Mouse (Mus musculus) neural tube, embryonic 13.5 days (tissue): ENCODE results near the gene Hspa12b. TPM values are rescaled to one million over a fixed set of nuclear protein-coding genes. Genes with fewer than 3 reads are reported as not detected.

ENCODE experiments used
- ATAC-seq: fragments of 200-750 bp; cut with Nextera tagmentation; 2 replicates; pipeline ENCODE4 v1.8.0; 2017; ENCODE audit warnings: low read depth, mild to moderate bottlenecking, moderate TSS enrichment, moderate library complexity
- H3K27ac ChIP-seq: fragments of 300-500 bp; sonication (generic); replicated peaks from 2 replicates; pipeline ENCODE4 v1.5.1; 2015; ENCODE audit warnings: moderate library complexity, mild to moderate bottlenecking, inconsistent platforms
- H3K27me3 ChIP-seq: fragments of 300-500 bp; sonication (generic); 2 replicates; pipeline ENCODE4 v1.6.1; 2015; ENCODE audit warnings: mild to moderate bottlenecking, inconsistent platforms
- H3K36me3 ChIP-seq: fragments of 300-500 bp; sonication (generic); 2 replicates; pipeline ENCODE4 v1.6.1; 2015; ENCODE audit warnings: mild to moderate bottlenecking, inconsistent platforms
- H3K4me1 ChIP-seq: fragments of 300-500 bp; sonication (generic); replicated peaks from 2 replicates; pipeline ENCODE4 v1.6.1; 2015; ENCODE audit warnings: inconsistent platforms
- H3K4me2 ChIP-seq: fragments of 300-500 bp; sonication (generic); 2 replicates; pipeline ENCODE4 v1.6.1; 2015; ENCODE audit warnings: inconsistent platforms, mild to moderate bottlenecking, moderate library complexity
- H3K4me3 ChIP-seq: fragments of 300-500 bp; sonication (generic); 2 replicates; pipeline ENCODE4 v1.5.1; 2015; ENCODE audit warnings: mild to moderate bottlenecking, inconsistent platforms
- H3K9ac ChIP-seq: fragments of 300-500 bp; sonication (generic); 2 replicates; pipeline ENCODE4 v1.6.1; 2015; ENCODE audit warnings: moderate library complexity, mild to moderate bottlenecking, inconsistent platforms
- H3K9me3 ChIP-seq: fragments of 300-500 bp; sonication (generic); 2 replicates; pipeline ENCODE4 v1.6.1; 2016; ENCODE audit warnings: inconsistent platforms
- WGBS: fragments of 180-500 bp; shearing (Covaris S2); methylation state at CpG from one replicate; pipeline ENCODE4 v1.1.7; 2015; 5-methylcytosine and 5-hydroxymethylcytosine counted together
- polyA plus RNA-seq: library from polyadenylated mRNA; unstranded; fragments of >200 nt; fragmentation: Nextera tagmentation; extraction: Ambion mirVana; gene quantifications from 2 replicates; pipeline ENCODE4 v1.2.1, GENCODE M21; 2015

Hspa12b gene
- polyA plus RNA-seq, 1 experiment from 2014 or later: 5.1 TPM

DNA sequence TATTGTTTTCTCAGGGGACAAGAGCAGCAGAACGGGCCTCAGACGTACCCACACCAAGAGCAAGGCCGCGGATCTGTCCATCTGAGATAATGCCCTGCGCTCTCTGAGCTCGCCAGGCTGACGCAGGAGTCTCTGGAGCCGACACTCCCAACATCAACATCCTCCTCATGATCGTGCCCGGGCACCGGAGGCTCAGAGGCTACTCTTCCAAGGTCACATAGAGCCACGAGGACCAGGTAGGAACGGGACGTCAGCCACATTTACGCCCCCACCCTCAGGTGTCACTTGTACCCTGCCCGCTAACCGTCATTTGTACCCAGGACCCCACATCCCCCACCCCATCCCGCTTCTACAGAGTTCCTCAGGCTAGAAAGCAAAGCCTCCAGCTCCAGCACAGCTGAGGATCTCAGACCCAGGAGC, 32.4 kb downstream of the Hspa12b start:
- peak overlapping the region; percentile 92 for H3K9ac ChIP-seq
- H3K4me2 ChIP-seq: peak overlapping the region; percentile 95
- H3K4me3 ChIP-seq: peak overlapping the region; percentile 60
- peak overlapping the region; percentile 93 for H3K27ac ChIP-seq
- H3K4me1 ChIP-seq: peaks cover 43% of the 10 kb centered on the region
- no peaks in the 10 kb centered on the region for H3K27me3 ChIP-seq
- peaks cover 6% of the 10 kb centered on the region; the same call in 1 of the 2 replicates for H3K36me3 ChIP-seq
- peak; percentile 60 for ATAC-seq
- H3K9me3 ChIP-seq: no peaks in the 10 kb centered on the region
- WGBS: under 1% methylated on average over 18 of the region's 18 CpGs

DNA sequence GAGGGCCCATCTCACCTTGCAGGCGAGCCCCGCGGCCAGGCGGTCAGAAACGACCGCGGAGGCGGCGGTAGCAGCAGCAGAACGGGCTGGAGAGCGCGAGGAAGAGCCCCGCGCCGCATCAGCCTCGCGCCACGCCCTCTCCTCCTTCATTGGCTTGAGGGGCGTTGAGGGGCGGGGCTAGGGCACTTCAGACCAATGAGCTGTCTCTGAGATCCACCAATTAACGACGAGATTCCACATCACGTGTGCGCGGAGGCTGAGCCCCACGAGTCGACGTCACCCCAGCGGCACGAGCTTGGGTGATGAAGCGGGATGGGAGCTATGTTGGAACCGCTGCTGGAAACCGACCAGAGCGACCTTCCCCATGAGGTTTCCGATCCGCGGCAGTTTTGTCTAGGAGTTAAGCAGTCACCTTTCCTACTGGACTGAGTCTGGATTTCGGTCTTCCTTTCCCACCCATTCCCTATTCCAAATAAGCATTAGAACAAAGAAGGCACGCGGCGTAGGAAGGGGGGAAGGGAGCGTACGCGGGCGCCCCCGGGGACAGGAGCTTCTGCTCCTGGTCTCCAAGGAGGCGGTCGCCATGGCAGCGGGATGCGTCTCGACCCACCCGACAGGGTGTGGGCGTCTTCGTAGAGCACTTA, 33.0 kb downstream of the Hspa12b start, which contains the start of gene 1700037H04Rik:
Gene 1700037H04Rik (minus strand): TSS at position 144 of the 644 bp plus-strand sequence.
- H3K4me1 ChIP-seq: peaks cover 39% of the 10 kb centered on the region
- WGBS: under 1% methylated on average over 54 of the region's 54 CpGs
- ATAC-seq: peak; percentile 97

DNA sequence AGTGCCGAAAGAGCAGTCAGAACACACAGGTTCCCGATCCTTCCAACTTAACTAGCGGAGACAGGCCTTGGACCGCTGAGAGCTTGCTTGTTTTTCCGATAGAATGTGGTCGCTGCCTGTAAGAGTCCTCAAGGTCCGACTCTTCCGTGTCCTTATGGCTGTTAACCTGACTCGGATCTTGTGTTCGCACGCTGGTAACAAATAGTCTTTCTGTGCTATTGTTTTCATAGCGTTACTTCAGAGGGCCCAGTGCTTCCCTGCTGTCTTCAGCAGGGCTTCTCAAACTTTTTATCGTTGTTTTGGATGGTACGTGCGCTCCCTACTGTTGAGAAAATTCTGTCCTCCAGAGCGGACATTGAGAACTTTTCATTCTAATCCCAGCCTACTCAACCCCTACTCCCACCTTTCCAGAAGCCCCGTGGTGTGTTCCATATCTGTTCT, 33.6 kb downstream of the Hspa12b start:
- Histone ChIP-seq H3K4me2 (peak overlapping the region; percentile 67), H3K9ac (peak overlapping the region; percentile 77), H3K4me1 (peaks cover 39% of the 10 kb centered on the region), H3K27ac (peak overlapping the region; percentile 93), H3K4me3 (peak overlapping the region; percentile 60), H3K27me3 (no peaks in the 10 kb centered on the region), H3K9me3 (0 out of 2 replicates have a peak, but pooled peaks cover 8% of the 10 kb centered on the region), H3K36me3 (no peaks in the 10 kb centered on the region)
- under 1% methylated on average over 17 of the region's 17 CpGs for WGBS
- peak; percentile 1 for ATAC-seq

More for the DNA sequence above, 33.0 kb downstream of the Hspa12b start, which contains the start of gene 1700037H04Rik:
- H3K27ac ChIP-seq: peak within 1 kb of the TSS; percentile 93
- peak within 1 kb of the TSS; percentile 60 for H3K4me3 ChIP-seq
- no peaks in the 10 kb centered on the region for H3K27me3 ChIP-seq
- H3K36me3 ChIP-seq: 0 out of 2 replicates have a peak, but pooled peaks cover 1% of the 10 kb centered on the region
- H3K4me2 ChIP-seq: peak within 1 kb of the TSS; percentile 95
- peak within 1 kb of the TSS; percentile 92 for H3K9ac ChIP-seq
- 0 out of 2 replicates have a peak, but pooled peaks cover 4% of the 10 kb centered on the region for H3K9me3 ChIP-seq

DNA sequence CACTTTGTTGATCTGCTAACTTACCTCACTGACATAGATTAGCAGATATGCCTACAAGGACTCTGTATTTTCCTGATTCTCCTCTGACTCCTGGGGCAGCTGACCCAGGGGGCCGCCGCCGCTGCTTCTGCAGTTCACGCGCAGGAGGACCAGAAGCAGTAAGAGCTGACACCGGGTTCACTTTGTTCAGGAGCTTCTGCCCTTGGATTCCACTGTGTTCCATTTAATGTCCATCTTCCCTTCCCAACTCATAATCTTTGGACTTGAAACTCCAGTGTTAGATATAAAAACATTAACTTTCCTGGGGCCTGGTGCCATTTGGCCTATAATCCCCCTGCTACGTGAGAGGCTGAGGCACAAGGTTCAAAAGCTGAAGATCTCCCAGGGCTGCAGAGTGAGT, 36.8 kb downstream of the Hspa12b start:
- 0 out of 2 replicates have a peak, but pooled peaks cover 8% of the 10 kb centered on the region for H3K9me3 ChIP-seq
- H3K4me1 ChIP-seq: peaks cover 13% of the 10 kb centered on the region
- H3K27me3 ChIP-seq: no peaks in the 10 kb centered on the region
- no peak overlapping the region for H3K9ac ChIP-seq
- no peak overlapping the region for H3K27ac ChIP-seq
- no peak overlapping the region for H3K4me2 ChIP-seq
- 85% methylated on average over 7 of the region's 7 CpGs for WGBS
- ATAC-seq: no peak
- no peaks in the 10 kb centered on the region for H3K36me3 ChIP-seq
- H3K4me3 ChIP-seq: no peak overlapping the region

DNA sequence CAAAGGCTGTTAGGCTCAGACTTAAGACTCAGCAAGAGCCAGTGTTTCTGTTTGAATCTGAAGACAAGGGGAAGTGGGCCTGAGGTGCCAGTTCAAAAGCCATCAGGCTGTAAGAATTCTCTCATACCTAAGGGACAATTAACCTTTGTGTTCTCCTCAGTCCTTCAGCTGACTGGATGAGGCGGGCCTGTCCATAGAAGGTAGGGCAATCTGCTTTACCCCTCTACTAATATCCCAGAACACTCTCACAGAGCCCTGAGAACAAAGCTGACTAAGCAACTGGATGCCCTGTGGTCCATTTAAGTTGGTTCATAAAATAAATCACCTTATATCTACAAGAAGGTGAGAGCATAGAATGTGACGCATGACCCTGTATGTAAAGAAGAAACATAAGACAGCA, 39.1 kb downstream of the Hspa12b start:
- H3K9ac ChIP-seq: no peak overlapping the region
- H3K9me3 ChIP-seq: 0 out of 2 replicates have a peak, but pooled peaks cover 8% of the 10 kb centered on the region
- no peak overlapping the region for H3K4me2 ChIP-seq
- no peaks in the 10 kb centered on the region for H3K36me3 ChIP-seq
- H3K27me3 ChIP-seq: peaks cover 13% of the 10 kb centered on the region
- ATAC-seq: no peak
- H3K4me3 ChIP-seq: no peak overlapping the region
- no peak overlapping the region for H3K27ac ChIP-seq
- peaks cover 7% of the 10 kb centered on the region for H3K4me1 ChIP-seq
- 85% methylated on average over 2 of the region's 2 CpGs for WGBS

DNA sequence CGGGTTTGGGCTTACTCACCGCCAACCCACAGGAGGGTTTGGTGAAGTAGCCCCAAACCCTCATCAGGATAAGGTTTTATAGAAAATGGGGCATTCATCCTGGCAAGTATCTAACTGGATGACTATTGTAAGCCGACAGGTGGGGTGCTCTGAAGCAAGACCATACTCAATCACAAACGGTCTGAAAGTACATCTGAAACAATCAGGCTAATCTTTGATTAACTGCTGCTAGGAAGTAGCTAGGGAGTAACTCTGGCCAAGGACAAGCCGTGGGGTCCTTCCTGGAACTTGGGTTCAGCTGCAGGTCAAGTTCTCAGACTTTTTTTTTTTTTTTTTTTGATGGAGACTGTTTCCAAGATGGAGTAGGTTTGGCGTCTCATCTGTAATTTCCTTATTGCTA, 40.9 kb downstream of the Hspa12b start:
- H3K4me3 ChIP-seq: no peak overlapping the region
- H3K27ac ChIP-seq: no peak overlapping the region
- WGBS: 84% methylated on average over 6 of the region's 6 CpGs
- peaks cover 12% of the 10 kb centered on the region for H3K4me1 ChIP-seq
- H3K9me3 ChIP-seq: 0 out of 2 replicates have a peak, but pooled peaks cover 8% of the 10 kb centered on the region
- no peaks in the 10 kb centered on the region for H3K36me3 ChIP-seq
- H3K4me2 ChIP-seq: no peak overlapping the region
- peaks cover 31% of the 10 kb centered on the region for H3K27me3 ChIP-seq
- ATAC-seq: no peak
- no peak overlapping the region for H3K9ac ChIP-seq

DNA sequence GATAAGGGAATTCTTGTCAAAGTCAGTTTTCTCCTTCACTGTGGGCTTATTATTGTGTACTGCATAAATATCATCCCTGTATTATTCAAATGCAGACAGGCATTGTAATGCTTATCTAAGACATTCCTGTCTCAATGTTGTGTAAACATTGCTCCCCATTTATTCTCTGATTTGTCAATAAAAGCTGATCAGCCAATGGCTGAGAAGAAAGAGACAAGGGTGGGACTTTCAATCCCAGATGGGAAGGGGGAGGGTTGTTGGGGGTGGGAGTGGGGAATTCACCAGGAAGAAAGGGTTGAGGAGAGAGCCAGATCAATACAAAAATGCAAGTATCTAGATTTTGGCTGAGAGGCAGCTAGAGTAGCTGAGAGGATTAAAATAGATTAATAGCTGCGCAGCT, 41.8 kb downstream of the Hspa12b start:
- no peak for ATAC-seq
- H3K9ac ChIP-seq: no peak overlapping the region
- H3K36me3 ChIP-seq: no peaks in the 10 kb centered on the region
- H3K4me3 ChIP-seq: no peak overlapping the region
- H3K27ac ChIP-seq: no peak overlapping the region
- 81% methylated on average over 1 of the region's 1 CpGs for WGBS
- H3K4me1 ChIP-seq: peaks cover 17% of the 10 kb centered on the region
- H3K4me2 ChIP-seq: no peak overlapping the region
- 0 out of 2 replicates have a peak, but pooled peaks cover 8% of the 10 kb centered on the region for H3K9me3 ChIP-seq
- peaks cover 39% of the 10 kb centered on the region for H3K27me3 ChIP-seq

DNA sequence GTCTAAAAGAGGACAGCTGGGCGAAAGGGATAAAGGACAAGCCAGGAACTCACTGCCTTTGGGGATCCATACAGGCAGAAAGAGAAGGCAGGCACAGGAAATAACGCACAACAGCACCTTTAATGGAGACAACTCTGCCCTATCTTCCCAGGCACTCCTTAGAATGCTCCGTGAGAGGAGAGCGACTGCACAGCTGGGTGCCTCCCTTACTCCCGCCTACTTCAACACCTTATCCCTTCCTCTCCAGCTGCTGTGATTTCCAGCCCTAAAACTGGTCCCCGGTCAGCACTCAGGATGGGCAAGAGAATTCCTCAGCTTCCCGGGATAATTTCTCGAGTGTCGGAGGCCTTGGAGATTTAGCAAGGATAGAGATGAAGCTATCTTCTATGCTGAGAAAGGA, 43.9 kb downstream of the Hspa12b start:
- no peak for ATAC-seq
- no peaks in the 10 kb centered on the region for H3K9me3 ChIP-seq
- peak overlapping the region; percentile 36; the same call in 1 of the 2 replicates for H3K4me2 ChIP-seq
- no peak overlapping the region for H3K27ac ChIP-seq
- peaks cover 36% of the 10 kb centered on the region for H3K4me1 ChIP-seq
- no peaks in the 10 kb centered on the region for H3K36me3 ChIP-seq
- 16% methylated on average over 9 of the region's 9 CpGs for WGBS
- no peak overlapping the region for H3K9ac ChIP-seq
- H3K4me3 ChIP-seq: peak overlapping the region; percentile 9; the same call in 1 of the 2 replicates
- peaks cover 39% of the 10 kb centered on the region for H3K27me3 ChIP-seq

DNA sequence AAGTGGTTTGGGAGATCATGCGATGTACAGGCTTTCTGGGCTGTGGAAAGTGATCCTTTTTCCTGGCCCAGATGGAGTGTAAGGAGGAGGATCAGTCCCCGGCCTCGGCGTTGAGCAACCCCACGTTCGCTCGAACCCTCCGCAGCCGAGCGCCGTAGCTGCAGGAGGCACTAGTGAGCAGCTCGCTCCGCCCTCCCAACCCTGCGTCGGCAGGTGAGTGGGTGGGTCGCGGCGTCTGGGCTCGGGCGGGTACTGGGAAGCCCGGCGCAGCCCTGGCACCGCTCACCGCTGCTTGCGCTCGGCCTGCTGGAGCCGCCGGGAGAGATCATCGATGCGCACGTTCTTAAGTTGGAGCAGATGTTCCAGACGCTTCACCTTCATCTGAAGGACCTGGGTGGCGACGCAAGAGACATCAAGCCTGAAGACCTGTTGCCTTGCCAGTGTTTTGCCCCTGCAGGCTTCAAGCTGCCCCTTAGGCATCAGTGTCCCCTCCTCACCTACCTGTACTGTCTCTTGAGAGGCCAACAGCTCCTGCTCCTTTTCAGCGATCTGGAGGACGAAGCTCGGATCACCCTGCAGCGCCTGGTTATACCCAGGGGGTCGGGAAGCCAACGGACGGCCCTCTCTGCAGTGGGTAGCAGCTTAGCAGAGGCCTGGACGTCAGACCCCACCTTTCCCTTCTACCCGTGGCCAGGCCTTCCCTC, 44.5 kb downstream of the Hspa12b start:
- peaks cover 42% of the 10 kb centered on the region for H3K4me1 ChIP-seq
- 5% methylated on average over 43 of the region's 43 CpGs for WGBS
- H3K27ac ChIP-seq: no peak overlapping the region
- no peak overlapping the region for H3K9ac ChIP-seq
- H3K36me3 ChIP-seq: no peaks in the 10 kb centered on the region; the same call in 1 of the 2 replicates
- H3K4me3 ChIP-seq: peak overlapping the region; percentile 9; the same call in 1 of the 2 replicates
- no peak for ATAC-seq
- peaks cover 39% of the 10 kb centered on the region for H3K27me3 ChIP-seq
- H3K4me2 ChIP-seq: peak overlapping the region; percentile 36
- no peaks in the 10 kb centered on the region for H3K9me3 ChIP-seq

DNA sequence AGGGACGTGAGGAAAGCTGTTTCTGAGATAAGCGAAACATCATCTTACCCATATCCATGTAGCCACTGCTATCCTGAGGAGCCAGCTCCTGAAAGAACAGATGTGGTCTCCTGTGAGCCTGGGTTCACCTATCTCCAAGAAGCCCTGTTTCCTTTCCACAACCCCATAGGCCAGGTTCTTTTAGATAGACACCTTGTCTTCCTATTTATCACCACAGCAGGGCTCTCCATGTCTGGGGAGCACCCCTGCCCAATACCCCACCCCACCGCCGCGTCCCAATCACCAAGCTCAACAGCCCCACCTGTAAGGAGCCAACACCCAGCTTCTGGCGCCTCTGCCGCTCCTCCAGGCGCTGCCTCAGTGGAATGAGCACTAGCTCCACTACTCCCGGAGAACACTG, 45.2 kb downstream of the Hspa12b start:
- ATAC-seq: no peak
- Histone ChIP-seq H3K4me2 (no peak overlapping the region), H3K9ac (no peak overlapping the region), H3K27ac (no peak overlapping the region), H3K36me3 (peaks cover 3% of the 10 kb centered on the region; the same call in 1 of the 2 replicates), H3K27me3 (peaks cover 39% of the 10 kb centered on the region), H3K9me3 (no peaks in the 10 kb centered on the region), H3K4me1 (peaks cover 50% of the 10 kb centered on the region), H3K4me3 (no peak overlapping the region)
- WGBS: 42% methylated on average over 9 of the region's 9 CpGs

DNA sequence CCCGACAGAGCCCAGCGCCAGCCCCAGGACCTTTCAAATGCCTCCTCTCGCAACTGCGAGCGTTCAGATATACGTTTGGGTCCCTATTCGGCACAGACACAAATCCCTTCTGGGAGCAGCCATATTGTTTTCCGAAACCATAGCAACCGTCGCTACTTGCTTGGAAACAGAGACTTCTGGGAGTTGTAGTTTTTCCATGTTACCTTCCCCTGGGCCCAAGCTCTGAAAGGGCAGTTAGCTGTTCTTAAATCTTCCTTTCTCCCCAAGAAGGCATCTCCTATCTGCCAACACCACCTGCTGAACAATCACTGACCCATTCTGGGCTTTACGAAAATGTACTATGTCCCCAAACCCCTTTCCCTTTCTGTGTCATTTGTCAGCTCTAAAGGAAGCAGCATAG, 47.6 kb downstream of the Hspa12b start:
- Histone ChIP-seq H3K4me1 (peaks cover 70% of the 10 kb centered on the region), H3K27me3 (peaks cover 39% of the 10 kb centered on the region), H3K9me3 (no peaks in the 10 kb centered on the region), H3K36me3 (peaks cover 8% of the 10 kb centered on the region), H3K4me2 (peak overlapping the region; percentile 86), H3K9ac (peak overlapping the region; percentile 60), H3K27ac (no peak overlapping the region), H3K4me3 (peak overlapping the region; percentile 42)
- WGBS: 4% methylated on average over 11 of the region's 11 CpGs
- ATAC-seq: peak; percentile 24
